Mouse (Mus musculus) forebrain, embryonic 14.5 days (tissue): ENCODE measurements at regions not wholly inside any gene's neighbourhood (a gene's known extent, or its start where the extent isn't known, plus 50 kb on each side); places are given as distances from the start of the nearest gene placed in this dataset.

Experiments used
- ATAC-seq: fragments of 200-750 bp; cut with Nextera tagmentation; 2 replicates; pipeline ENCODE4 v1.8.0; 2017; ENCODE audit warnings: mild to moderate bottlenecking, moderate library complexity
- DNase-seq: peaks from one replicate; pipeline ENCODE4 v3.0.0-alpha.2; 2015; ENCODE audit warnings: low spot score
- H3K27ac ChIP-seq: fragments of 300-500 bp; sonication (generic); 2 replicates; pipeline ENCODE4 v1.5.1; 2014; ENCODE audit warnings: low read depth, mild to moderate bottlenecking, control low read depth, low read length, moderate library complexity
- H3K27me3 ChIP-seq: fragments of 300-500 bp; sonication (generic); replicated peaks from 2 replicates; pipeline ENCODE4 v1.6.1; 2014; ENCODE audit warnings: low read length, control low read depth, mixed read lengths; ENCODE audit not compliant: control insufficient read depth, insufficient read depth
- H3K36me3 ChIP-seq: fragments of 300-500 bp; sonication (generic); 2 replicates; pipeline ENCODE4 v1.6.1; 2014; ENCODE audit warnings: low read length, control low read depth; ENCODE audit not compliant: control insufficient read depth, insufficient read depth
- H3K4me1 ChIP-seq: fragments of 300-500 bp; sonication (generic); 2 replicates; pipeline ENCODE4 v1.6.1; 2014; ENCODE audit warnings: antibody characterized with exemption, low read length, control low read depth; ENCODE audit not compliant: control insufficient read depth, insufficient read depth
- H3K4me2 ChIP-seq: fragments of 300-500 bp; sonication (generic); 2 replicates; pipeline ENCODE4 v1.6.1; 2014; ENCODE audit warnings: mild to moderate bottlenecking, control low read depth, low read length
- H3K4me3 ChIP-seq: fragments of 300-500 bp; sonication (generic); 2 replicates; pipeline ENCODE4 v1.5.1; 2014; ENCODE audit warnings: low read depth, low read length, control low read depth
- H3K9ac ChIP-seq: fragments of 300-500 bp; sonication (generic); 2 replicates; pipeline ENCODE4 v1.6.1; 2014; ENCODE audit warnings: mild to moderate bottlenecking, low read length, control low read depth, moderate library complexity
- H3K9me3 ChIP-seq: fragments of 300-500 bp; sonication (generic); replicated peaks from 2 replicates; pipeline ENCODE4 v1.6.1; 2016; ENCODE audit warnings: low read length, control low read depth, mixed read lengths; ENCODE audit not compliant: control insufficient read depth
- WGBS: fragments of 180-500 bp; shearing (Covaris S2); extraction: QIAGEN DNeasy Blood & Tissue Kit; methylation state at CpG from one replicate; pipeline ENCODE4 v1.1.7; 2014; 5-methylcytosine and 5-hydroxymethylcytosine counted together

- Histone ChIP-seq H3K27me3 (no peaks in the 10 kb centered on the region), H3K4me2 (no peak overlapping the region), H3K4me1 (no peaks in the 10 kb centered on the region), H3K9ac (no peak overlapping the region), H3K27ac (no peak overlapping the region), H3K9me3 (peaks cover 4% of the 10 kb centered on the region; the same call in 1 of the 2 replicates), H3K36me3 (no peaks in the 10 kb centered on the region), H3K4me3 (no peak overlapping the region)
- DNase-seq (no peak), ATAC-seq (no peak)
These were observed 96.2 kb upstream of the Trpc7 start for GRCm38 (mm10) chr13:56992022-56992421.

GRCm38 (mm10) chr13:56974063-56974462 is 78.3 kb upstream of the Trpc7 start:
- ATAC-seq, result no peak

GRCm38 (mm10) chr13:56955358-56955757 is 59.6 kb upstream of the Trpc7 start:
- DNase-seq, result peak; percentile 10

More at GRCm38 (mm10) chr13:56974063-56974462, 78.3 kb upstream of the Trpc7 start:
- H3K9ac ChIP-seq, result no peak overlapping the region
- H3K9me3 ChIP-seq, result no peaks in the 10 kb centered on the region
- H3K4me3 ChIP-seq, result no peak overlapping the region
- H3K36me3 ChIP-seq, result no peaks in the 10 kb centered on the region
- H3K27me3 ChIP-seq, result no peaks in the 10 kb centered on the region
- DNase-seq, result no peak
- no peak overlapping the region for H3K27ac ChIP-seq
- no peak overlapping the region for H3K4me2 ChIP-seq
- no peaks in the 10 kb centered on the region for H3K4me1 ChIP-seq
- whole genome bisulfite sequencing, result 85% methylated on average over 3 of the region's 3 CpGs

GRCm38 (mm10) chr13:56948086-56948485 is 52.3 kb upstream of the Trpc7 start:
- no peak for ATAC-seq
- WGBS, result 78% methylated on average over 6 of the region's 6 CpGs

More at GRCm38 (mm10) chr13:56955358-56955757, 59.6 kb upstream of the Trpc7 start:
- Histone ChIP-seq H3K9ac (no peak overlapping the region), H3K4me1 (no peaks in the 10 kb centered on the region), H3K36me3 (no peaks in the 10 kb centered on the region), H3K27me3 (no peaks in the 10 kb centered on the region), H3K27ac (no peak overlapping the region), H3K4me3 (no peak overlapping the region), H3K9me3 (no peaks in the 10 kb centered on the region), H3K4me2 (no peak overlapping the region)
- 41% methylated on average over 5 of the region's 5 CpGs for WGBS
- no peak for ATAC-seq

GRCm38 (mm10) chr13:56947266-56947665 is 51.5 kb upstream of the Trpc7 start:
- H3K27me3 ChIP-seq, result no peaks in the 10 kb centered on the region
- no peak overlapping the region for H3K4me3 ChIP-seq
- no peak overlapping the region for H3K4me2 ChIP-seq
- H3K9me3 ChIP-seq, result no peaks in the 10 kb centered on the region
- H3K4me1 ChIP-seq, result no peaks in the 10 kb centered on the region
- no peak overlapping the region for H3K27ac ChIP-seq
- ATAC-seq (no peak), DNase-seq (no peak)
- no peak overlapping the region for H3K9ac ChIP-seq
- 83% methylated on average over 7 of the region's 7 CpGs for WGBS
- H3K36me3 ChIP-seq, result no peaks in the 10 kb centered on the region

More at GRCm38 (mm10) chr13:56948086-56948485, 52.3 kb upstream of the Trpc7 start:
- H3K36me3 ChIP-seq, result no peaks in the 10 kb centered on the region
- no peaks in the 10 kb centered on the region for H3K4me1 ChIP-seq
- H3K9me3 ChIP-seq, result no peaks in the 10 kb centered on the region
- no peak overlapping the region for H3K4me3 ChIP-seq
- DNase-seq, result no peak
- H3K4me2 ChIP-seq, result no peak overlapping the region
- no peaks in the 10 kb centered on the region for H3K27me3 ChIP-seq
- no peak overlapping the region for H3K27ac ChIP-seq
- no peak overlapping the region for H3K9ac ChIP-seq
